Mouse (Mus musculus) mouse trophoblast stem cell (cell line): ENCODE data around the gene Tmem44.

Experiments used
- in situ Hi-C, 2 experiments: fragments of 300-500 bp; cut with MseI, MboI; formaldehyde crosslinking; loops; 2 replicates in 1 of 2; 3 replicates in 1 of 2; pipeline ENCODE4 v1.15.1; 2025

Tmem44 gene

GRCm38 (mm10) chr16:30550748-30551192 is at the start of gene Tmem44:
Gene Tmem44, minus strand, starts transcription at chr16:30550842.
- in situ Hi-C loops: no loop called here

GRCm38 (mm10) chr16:30599491-30600268 is 49.0 kb upstream of the Tmem44 start, which contains the start of gene Fam43a:
Gene Fam43a, plus strand, starts transcription at chr16:30599723.
- in situ Hi-C loops: loop anchor here (10.0 kb wide), 5 partner anchors 275 to 475 kb away; no protein-coding TSS in a partner anchor

- in situ Hi-C loops: loop anchor here (10.0 kb wide), 5 partner anchors 278 to 478 kb away; no protein-coding TSS in a partner anchor
Measured at GRCm38 (mm10) chr16:30596959-30597681, 46.5 kb upstream of the Tmem44 start.

- in situ Hi-C loops: loop anchor here (10.0 kb wide), 5 partner anchors 279 to 479 kb away; no protein-coding TSS in a partner anchor
Measured at GRCm38 (mm10) chr16:30595835-30596557, 45.4 kb upstream of the Tmem44 start.

GRCm38 (mm10) chr16:30595356-30595755 is 44.7 kb upstream of the Tmem44 start:
- in situ Hi-C loops: loop anchor here (10.0 kb wide), 5 partner anchors 279 to 479 kb away; no protein-coding TSS in a partner anchor

GRCm38 (mm10) chr16:30591990-30592389 is 41.3 kb upstream of the Tmem44 start:
- in situ Hi-C loops: loop anchor here (10.0 kb wide), 5 partner anchors 283 to 483 kb away; no protein-coding TSS in a partner anchor

GRCm38 (mm10) chr16:30590264-30591209 is 39.9 kb upstream of the Tmem44 start:
- in situ Hi-C loops: loop anchor here (10.0 kb wide), 5 partner anchors 284 to 484 kb away; no protein-coding TSS in a partner anchor

GRCm38 (mm10) chr16:30587494-30588327 is 37.1 kb upstream of the Tmem44 start, which contains the start of gene Lsg1:
Gene Lsg1, minus strand, starts transcription at chr16:30587592.
- in situ Hi-C loops: no loop called here

- in situ Hi-C loops: no loop called here
Measured at GRCm38 (mm10) chr16:30586935-30587493, 36.4 kb upstream of the Tmem44 start.

GRCm38 (mm10) chr16:30580765-30581164 is 30.1 kb upstream of the Tmem44 start:
- in situ Hi-C loops: no loop called here

GRCm38 (mm10) chr16:30576392-30576791 is 25.8 kb upstream of the Tmem44 start:
- in situ Hi-C loops: no loop called here

- in situ Hi-C loops: no loop called here
Measured at GRCm38 (mm10) chr16:30575815-30576214, 25.2 kb upstream of the Tmem44 start.

- in situ Hi-C loops: no loop called here
Measured at GRCm38 (mm10) chr16:30572239-30572638, 21.6 kb upstream of the Tmem44 start.

GRCm38 (mm10) chr16:30571378-30571777 is 20.7 kb upstream of the Tmem44 start:
- in situ Hi-C loops: no loop called here

GRCm38 (mm10) chr16:30570173-30570572 is 19.5 kb upstream of the Tmem44 start:
- in situ Hi-C loops: no loop called here

GRCm38 (mm10) chr16:30565631-30566030 is 15.0 kb upstream of the Tmem44 start:
- in situ Hi-C loops: no loop called here

- in situ Hi-C loops: no loop called here
Measured at GRCm38 (mm10) chr16:30560601-30561000, 10.0 kb upstream of the Tmem44 start.

GRCm38 (mm10) chr16:30559312-30559992 is 8.8 kb upstream of the Tmem44 start:
- in situ Hi-C loops: no loop called here
